Mouse (Mus musculus): ENCODE measurements around the gene Troap.
A peak's percentile ranks its signal among the peaks of the same experiment; 100 is the strongest.
"Not testable (repeated sequence)": the region's sequence is repeated elsewhere in the genome, so short reads cannot be mapped to it uniquely, and the experiment has no call there.

Gene Troap

GRCm38 (mm10) chr15:99040920-99041856 lies 33.2 kb upstream of the Troap start:
- no peak for DNase-seq

- DNase-seq = no peak
Observed at GRCm38 (mm10) chr15:99042334-99042733, 32.0 kb upstream of the Troap start.

- no peak for DNase-seq
Observed at GRCm38 (mm10) chr15:99044854-99045253, 29.5 kb upstream of the Troap start.

- DNase-seq = not testable (repeated sequence)
Observed at GRCm38 (mm10) chr15:99045734-99046133, 28.6 kb upstream of the Troap start.

- DNase-seq = peak; percentile 61
Observed at GRCm38 (mm10) chr15:99049473-99050253, 24.7 kb upstream of the Troap start.

- DNase-seq = no peak
Observed at GRCm38 (mm10) chr15:99053373-99053772, 21.0 kb upstream of the Troap start.

GRCm38 (mm10) chr15:99055040-99055439 lies 19.3 kb upstream of the Troap start, which contains the start of gene Prph:
Gene Prph (plus strand): TSS chr15:99055174.
- DNase-seq = no peak

GRCm38 (mm10) chr15:99055511-99055961 lies 18.8 kb upstream of the Troap start:
- DNase-seq = no peak

GRCm38 (mm10) chr15:99056332-99056731 lies 18.0 kb upstream of the Troap start:
- no peak for DNase-seq

GRCm38 (mm10) chr15:99065557-99066165 lies 8.7 kb upstream of the Troap start:
- DNase-seq = no peak

GRCm38 (mm10) chr15:99071988-99072387 lies 2.4 kb upstream of the Troap start:
- DNase-seq = no peak

- peak; percentile 98 for DNase-seq
Observed at GRCm38 (mm10) chr15:99074600-99075333, 392 bp downstream of the Troap start.

GRCm38 (mm10) chr15:99076011-99076410 lies 1.6 kb downstream of the Troap start:
- DNase-seq = not testable (repeated sequence)

GRCm38 (mm10) chr15:99078181-99078910 lies 4.0 kb downstream of the Troap start:
- DNase-seq = no peak

- DNase-seq = no peak
Observed at GRCm38 (mm10) chr15:99079804-99080203, 5.4 kb downstream of the Troap start.

GRCm38 (mm10) chr15:99082322-99082721 lies 7.9 kb downstream of the Troap start:
- DNase-seq = no peak

GRCm38 (mm10) chr15:99082840-99083239 lies 8.5 kb downstream of the Troap start:
- no peak for DNase-seq

GRCm38 (mm10) chr15:99083258-99083657 lies 8.9 kb downstream of the Troap start:
- no peak for DNase-seq

GRCm38 (mm10) chr15:99083867-99084557 lies 9.6 kb downstream of the Troap start:
- no peak for DNase-seq

GRCm38 (mm10) chr15:99084618-99085017 lies 10.2 kb downstream of the Troap start:
- DNase-seq = no peak

GRCm38 (mm10) chr15:99085997-99086396 lies 11.6 kb downstream of the Troap start:
- DNase-seq = no peak

Measured in cerebellum, adult 8-10 months (tissue).